8 mouse cellular contexts compared by ENCODE assay signal in genomic region chrX:38249640-38250351, GRCm38 (mm10). TPM values are rescaled to one million over a fixed set of nuclear protein-coding genes. Genes with fewer than 3 reads are reported as not detected.
DNase-seq lines count a peak whose midpoint lies in the region; ATAC-seq and TF ChIP-seq lines count a peak whose summit lies in the region.
"Had no signal": no experiment of that assay in that cellular context is flagged by ENCODE, and none has a peak within 500 bp of the region (broad histone marks: within the 10 kb centered on the region; RNA-seq: fewer than 3 reads in every experiment).

No protein-coding gene starts in this region.

- DNase-seq in NIH3T3 (ENCODE audit: low read depth) = peak; percentile 55
- peak; percentile 17 to 54 for DNase-seq in heart, adult 2 months
- DNase-seq in kidney, postnatal 0 days (ENCODE audit: low spot score) = peak; percentile 57
- peak; percentile 43 for DNase-seq in lung, postnatal 0 days (ENCODE audit: low spot score)
- DNase-seq in retina, embryonic 14.5 days (ENCODE audit: low spot score) = peak; percentile 71

- H3K79me2 ChIP-seq in heart, adult 2 months (replicated peaks; ENCODE audit: control insufficient read depth, insufficient read depth, low read length) = no peaks in the 10 kb centered on the region

- peak; percentile 78 for TF ChIP-seq CTCF in E14TG2a.4 (conservative IDR thresholded peaks at IDR 0.05; ENCODE audit: low read length)
- TF ChIP-seq CTCF in cortical plate, adult 2 months (IDR thresholded peaks at IDR 0.05; ENCODE audit: extremely low read depth, insufficient read depth, low read length) = peak; percentile 51
- TF ChIP-seq CTCF in heart, adult 2 months (IDR thresholded peaks at IDR 0.05) = peak; percentile 74
- TF ChIP-seq CTCF in kidney, postnatal 0 days (IDR thresholded peaks at IDR 0.05; ENCODE audit: low read depth) = peak; percentile 71
- TF ChIP-seq CTCF in lung, postnatal 0 days (IDR thresholded peaks at IDR 0.05) = peak; percentile 77

- H3K9me3 ChIP-seq in E14TG2a.4 (ENCODE audit: low read length) = no peaks in the 10 kb centered on the region
- H3K9me3 ChIP-seq in kidney, postnatal 0 days (replicated peaks; ENCODE audit: low read length) = no peaks in the 10 kb centered on the region
- no peaks in the 10 kb centered on the region for H3K9me3 ChIP-seq in lung, postnatal 0 days (ENCODE audit: low read length)
- H3K9me3 ChIP-seq: liver, embryonic 15.5 days had no signal

- no peak overlapping the region for H3K27ac ChIP-seq in cortical plate, adult 2 months (ENCODE audit: insufficient read depth, low read length)
- H3K27ac ChIP-seq in heart, adult 2 months = no peak overlapping the region
- H3K27ac ChIP-seq in kidney, postnatal 0 days = no peak overlapping the region
- H3K27ac ChIP-seq in lung, postnatal 0 days (ENCODE audit: low read length) = no peak overlapping the region
- H3K27ac ChIP-seq: liver, embryonic 15.5 days had no signal

- TF ChIP-seq POLR2A in cortical plate, adult 2 months (IDR thresholded peaks at IDR 0.05; ENCODE audit: extremely low read depth, insufficient read depth, low read length) = no peak
- TF ChIP-seq POLR2A in heart, adult 2 months (IDR thresholded peaks at IDR 0.05; ENCODE audit: insufficient read depth, low read depth, low read length) = no peak

- no peaks in the 10 kb centered on the region for H3K36me3 ChIP-seq in E14TG2a.4 (ENCODE audit: insufficient read depth, low read length)
- H3K36me3 ChIP-seq in heart, adult 2 months (ENCODE audit: control insufficient read depth, insufficient read depth, low read length) = no peaks in the 10 kb centered on the region
- H3K36me3 ChIP-seq in kidney, postnatal 0 days (ENCODE audit: insufficient read depth, low read length) = no peaks in the 10 kb centered on the region
- no peaks in the 10 kb centered on the region for H3K36me3 ChIP-seq in lung, postnatal 0 days (ENCODE audit: insufficient read depth, low read length)
- H3K36me3 ChIP-seq: liver, embryonic 15.5 days had no signal

- intact Hi-C loops in heart, adult 2 months (cut with DNase I) = loop anchor here (2.0 to 5.0 kb wide), 2 partner anchors 61 to 188 kb away; partner anchors contain the start of gene Zbtb33

- ATAC-seq in kidney, postnatal 0 days (replicated peaks; ENCODE audit: low FRiP score, low read depth) = no peak
- no peak for ATAC-seq in lung, postnatal 0 days

- H3K27me3 ChIP-seq in E14TG2a.4 (ENCODE audit: insufficient read depth, low read length) = peaks cover 30% of the 10 kb centered on the region
- H3K27me3 ChIP-seq in heart, adult 2 months (ENCODE audit: control insufficient read depth, insufficient read depth, low read length) = no peaks in the 10 kb centered on the region
- no peaks in the 10 kb centered on the region for H3K27me3 ChIP-seq in kidney, postnatal 0 days (ENCODE audit: insufficient read depth, low read length)
- H3K27me3 ChIP-seq in lung, postnatal 0 days (replicated peaks; ENCODE audit: insufficient read depth, low read length) = no peaks in the 10 kb centered on the region

- no peak overlapping the region for H3K4me3 ChIP-seq in E14TG2a.4 (replicated peaks; ENCODE audit: low read length)
- H3K4me3 ChIP-seq in cortical plate, adult 2 months (ENCODE audit: insufficient read depth, low read length) = peak overlapping the region; percentile 56; the same call in 1 of the 2 replicates
- peak overlapping the region; percentile 32; the same call in 1 of the 2 replicates for H3K4me3 ChIP-seq in heart, adult 2 months
- no peak overlapping the region for H3K4me3 ChIP-seq in kidney, postnatal 0 days (replicated peaks; ENCODE audit: low read depth, low read length)
- no peak overlapping the region for H3K4me3 ChIP-seq in lung, postnatal 0 days (ENCODE audit: low read depth, low read length)
- H3K4me3 ChIP-seq: liver, embryonic 15.5 days had no signal

- peaks cover 17% of the 10 kb centered on the region; the same call in 1 of the 2 replicates for H3K4me1 ChIP-seq in E14TG2a.4 (replicated peaks; ENCODE audit: low read depth, low read length)
- no peaks in the 10 kb centered on the region for H3K4me1 ChIP-seq in cortical plate, adult 2 months (ENCODE audit: control insufficient read depth, insufficient read depth, low read length)
- H3K4me1 ChIP-seq in heart, adult 2 months (ENCODE audit: control insufficient read depth, insufficient read depth, low read length) = no peaks in the 10 kb centered on the region
- H3K4me1 ChIP-seq in kidney, postnatal 0 days (replicated peaks; ENCODE audit: insufficient read depth, low read length) = no peaks in the 10 kb centered on the region
- no peaks in the 10 kb centered on the region for H3K4me1 ChIP-seq in lung, postnatal 0 days (ENCODE audit: insufficient read depth, low read depth, low read length)
- H3K4me1 ChIP-seq: liver, embryonic 15.5 days had no signal

- TF ChIP-seq EP300 in heart, adult 2 months (IDR thresholded peaks at IDR 0.05; ENCODE audit: insufficient read depth, low read depth, low read length) = no peak
- no peak for TF ChIP-seq EP300 in lung, postnatal 0 days (IDR thresholded peaks at IDR 0.05)

- no peak overlapping the region for H3K9ac ChIP-seq in heart, adult 2 months (ENCODE audit: low read depth, low read length)
- H3K9ac ChIP-seq in kidney, postnatal 0 days (ENCODE audit: low read depth, low read length) = no peak overlapping the region
- no peak overlapping the region for H3K9ac ChIP-seq in lung, postnatal 0 days (replicated peaks; ENCODE audit: low read depth)
- H3K9ac ChIP-seq: liver, embryonic 15.5 days had no signal

- peak overlapping the region; percentile 60; the same call in 1 of the 2 replicates for H3K4me2 ChIP-seq in kidney, postnatal 0 days (ENCODE audit: low read length)
- peak overlapping the region; percentile 60 for H3K4me2 ChIP-seq in lung, postnatal 0 days (replicated peaks; ENCODE audit: low read depth, low read length)

- 17% methylated on average over 16 of the region's 16 CpGs for WGBS in heart, adult 2 months
- WGBS in kidney, postnatal 0 days = 30% methylated on average over 16 of the region's 16 CpGs
- WGBS in lung, postnatal 0 days = 11% methylated on average over 14 of the region's 16 CpGs

RNA-seq across cellular contexts. Expression of gene Tmem255a, which starts 2.4 kb away (rescaled TPM):
- 8.8 and 10.1 TPM in 2 replicates for polyA plus RNA-seq in cortical plate, adult 2 months (2012; rRNA removed)
- 1 to 10 TPM in 1 of 2 experiments, under 1 TPM in 1; 0.81 to 1.6 TPM for total RNA-seq in heart, adult 2 months (2021)
- polyA plus RNA-seq in heart, adult 2 months (2012; rRNA removed) = 1.00 and 1.6 TPM in 2 replicates
- polyA plus RNA-seq in kidney, postnatal 0 days (2015; fragmentation: Nextera tagmentation; extraction: Ambion mirVana) = 15.5 and 16.1 TPM in 2 replicates
- polyA plus RNA-seq in lung, postnatal 0 days (2015; fragmentation: Nextera tagmentation; extraction: Ambion mirVana) = 6.7 and 7.7 TPM in 2 replicates

Comparison
In these comparisons a context has a peak if more than half of its experiments do, and no peak if none do; other contexts are left out.
1. H3K4me3 ChIP-seq: peak in cortical plate, adult 2 months (single experiment) and heart, adult 2 months (single experiment); none in E14TG2a.4 (single experiment), kidney, postnatal 0 days (single experiment) and lung, postnatal 0 days (single experiment).
2. Peak in every context shown above with its lines, with median percentiles within 50 percentile points of each other: CTCF ChIP-seq and DNase-seq.